Mouse (Mus musculus) spleen, adult 12 weeks (tissue): ENCODE measurements around the gene Kcnc3.

Source experiments
- DNase-seq: peaks from one replicate; pipeline ENCODE4 v3.0.0; 2022; ENCODE audit warnings: low spot score

Kcnc3 gene

GRCm38 (mm10) chr7:44590402-44591347 lies at the start of gene Kcnc3:
Gene Kcnc3 (plus strand): TSS chr7:44590664.
- peak; percentile 67 for DNase-seq

GRCm38 (mm10) chr7:44542555-44542954 lies 47.9 kb upstream of the Kcnc3 start:
- DNase-seq, result no peak

- DNase-seq, result no peak
Measured at GRCm38 (mm10) chr7:44543071-44543470, 47.4 kb upstream of the Kcnc3 start.

- DNase-seq, result no peak
Measured at GRCm38 (mm10) chr7:44546274-44546673, 44.2 kb upstream of the Kcnc3 start.

GRCm38 (mm10) chr7:44547041-44547440 lies 43.4 kb upstream of the Kcnc3 start:
- no peak for DNase-seq

GRCm38 (mm10) chr7:44547725-44548124 lies 42.7 kb upstream of the Kcnc3 start:
- no peak for DNase-seq

- peak; percentile 100 for DNase-seq
Measured at GRCm38 (mm10) chr7:44548497-44549087, 41.9 kb upstream of the Kcnc3 start, which contains the start of gene Pold1. Gene Pold1 (minus strand): TSS chr7:44548849.

- DNase-seq, result no peak
Measured at GRCm38 (mm10) chr7:44549621-44550408, 40.6 kb upstream of the Kcnc3 start.

- DNase-seq, result no peak
Measured at GRCm38 (mm10) chr7:44550409-44550678, 40.1 kb upstream of the Kcnc3 start.

GRCm38 (mm10) chr7:44551301-44551700 lies 39.2 kb upstream of the Kcnc3 start:
- no peak for DNase-seq

- no peak for DNase-seq
Measured at GRCm38 (mm10) chr7:44551731-44552130, 38.7 kb upstream of the Kcnc3 start.

- no peak for DNase-seq
Measured at GRCm38 (mm10) chr7:44552141-44552908, 38.1 kb upstream of the Kcnc3 start.

- peak; percentile 69 for DNase-seq
Measured at GRCm38 (mm10) chr7:44553196-44553764, 37.2 kb upstream of the Kcnc3 start.

- DNase-seq, result peak; percentile 95
Measured at GRCm38 (mm10) chr7:44553826-44554225, 36.6 kb upstream of the Kcnc3 start, which contains the start of gene Nr1h2. Gene Nr1h2 (minus strand): TSS chr7:44553951.

- DNase-seq, result no peak
Measured at GRCm38 (mm10) chr7:44557629-44558028, 32.8 kb upstream of the Kcnc3 start.

- DNase-seq, result peak; percentile 63
Measured at GRCm38 (mm10) chr7:44560435-44561400, 29.7 kb upstream of the Kcnc3 start.

GRCm38 (mm10) chr7:44563284-44563683 lies 27.2 kb upstream of the Kcnc3 start:
- no peak for DNase-seq

- DNase-seq, result no peak
Measured at GRCm38 (mm10) chr7:44564486-44564885, 26.0 kb upstream of the Kcnc3 start.

- no peak for DNase-seq
Measured at GRCm38 (mm10) chr7:44565414-44565813, 25.1 kb upstream of the Kcnc3 start.

- no peak for DNase-seq
Measured at GRCm38 (mm10) chr7:44568803-44569202, 21.7 kb upstream of the Kcnc3 start.
